Mouse (Mus musculus) megakaryocyte, embryonic 14.5 days (primary cell): Measurements from ENCODE around the gene Eif4ebp2. TPM values are rescaled to one million over a fixed set of nuclear protein-coding genes. Genes with fewer than 3 reads are reported as not detected.
"Not testable (repeated sequence)": the region's sequence is repeated elsewhere in the genome, so short reads cannot be mapped to it uniquely, and the experiment has no call there.

Experiments
- H3K27me3 ChIP-seq: replicated peaks from 2 replicates; pipeline ENCODE3; 2012; ENCODE audit warnings: inconsistent platforms
- H3K36me3 ChIP-seq: replicated peaks from 2 replicates; pipeline ENCODE3; 2012; ENCODE audit warnings: low read length, inconsistent platforms, mixed read lengths
- H3K4me1 ChIP-seq: 2 replicates; pipeline ENCODE4 v1.6.1; 2012; ENCODE audit warnings: inconsistent platforms
- H3K4me3 ChIP-seq: replicated peaks from 2 replicates; pipeline ENCODE3; 2012; ENCODE audit warnings: moderate library complexity, mild to moderate bottlenecking, inconsistent platforms
- H3K9me3 ChIP-seq: 2 replicates; pipeline ENCODE4 v1.6.1; 2012; ENCODE audit warnings: inconsistent platforms
- FLI1 ChIP-seq: IDR thresholded peaks from 2 replicates; pipeline ENCODE4 v1.6.1; 2012; ENCODE audit warnings: low read length, inconsistent platforms, mixed read lengths
- GATA1 ChIP-seq: IDR thresholded peaks from 3 replicates; pipeline ENCODE4 v1.6.1; 2012; ENCODE audit warnings: mixed read lengths, low read length, inconsistent platforms, borderline replicate concordance
- polyA plus RNA-seq: library from polyadenylated mRNA; stranded (reverse); fragments of >175 nt; gene quantifications from 2 replicates; pipeline ENCODE4 v1.2.3, GENCODE M21; 2012; ENCODE audit warnings: low replicate concordance; ENCODE audit not compliant: insufficient read depth

Gene Eif4ebp2
- polyA plus RNA-seq, 1 experiment, result 24.5 TPM

- Histone ChIP-seq H3K9me3 (peaks cover 5% of the 10 kb centered on the region; the same call in 1 of the 2 replicates), H3K4me1 (peaks cover 22% of the 10 kb centered on the region), H3K4me3 (no peak overlapping the region), H3K36me3 (no peaks in the 10 kb centered on the region), H3K27me3 (peaks cover 7% of the 10 kb centered on the region)
- TF ChIP-seq FLI1, result no peak
- TF ChIP-seq GATA1, result no peak
Observed at GRCm38 (mm10) chr10:61466873-61467272, 14.4 kb upstream of the Eif4ebp2 start.

- peaks cover 22% of the 10 kb centered on the region for H3K4me1 ChIP-seq
- peak overlapping the region; percentile 23 for H3K4me3 ChIP-seq
- H3K36me3 ChIP-seq, result no peaks in the 10 kb centered on the region
- TF ChIP-seq GATA1 (no peak), FLI1 (no peak)
- H3K27me3 ChIP-seq, result peaks cover 10% of the 10 kb centered on the region
- H3K9me3 ChIP-seq, result peaks cover 5% of the 10 kb centered on the region; the same call in 1 of the 2 replicates
Observed at GRCm38 (mm10) chr10:61466242-61466641, 13.8 kb upstream of the Eif4ebp2 start.

GRCm38 (mm10) chr10:61465009-61465408 lies 12.5 kb upstream of the Eif4ebp2 start:
- Histone ChIP-seq H3K9me3 (peaks cover 5% of the 10 kb centered on the region; the same call in 1 of the 2 replicates), H3K4me1 (peaks cover 27% of the 10 kb centered on the region), H3K4me3 (no peak overlapping the region), H3K27me3 (peaks cover 10% of the 10 kb centered on the region), H3K36me3 (no peaks in the 10 kb centered on the region)
- TF ChIP-seq FLI1 (no peak), GATA1 (no peak)

GRCm38 (mm10) chr10:61457182-61457581 lies 4.7 kb upstream of the Eif4ebp2 start:
- Histone ChIP-seq H3K27me3 (peaks cover 3% of the 10 kb centered on the region), H3K9me3 (peaks cover 5% of the 10 kb centered on the region; the same call in 1 of the 2 replicates), H3K36me3 (no peaks in the 10 kb centered on the region), H3K4me1 (0 out of 2 replicates have a peak, but pooled peaks cover 4% of the 10 kb centered on the region), H3K4me3 (no peak overlapping the region)
- TF ChIP-seq FLI1 (no peak), GATA1 (no peak)

GRCm38 (mm10) chr10:61453171-61453570 lies 710 bp upstream of the Eif4ebp2 start:
- Histone ChIP-seq H3K4me3 (peak overlapping the region; percentile 76), H3K36me3 (peaks cover 24% of the 10 kb centered on the region), H3K4me1 (peaks cover 33% of the 10 kb centered on the region)
- not testable (repeated sequence) for H3K27me3 ChIP-seq, H3K9me3 ChIP-seq

- H3K27me3 ChIP-seq, result no peaks in the 10 kb centered on the region
- H3K9me3 ChIP-seq, result peaks cover 5% of the 10 kb centered on the region; the same call in 1 of the 2 replicates
- H3K4me3 ChIP-seq, result peak overlapping the region; percentile 100
- TF ChIP-seq FLI1, result no peak
- TF ChIP-seq GATA1, result no peak
- peaks cover 34% of the 10 kb centered on the region for H3K36me3 ChIP-seq
- peaks cover 44% of the 10 kb centered on the region for H3K4me1 ChIP-seq
Observed at GRCm38 (mm10) chr10:61451931-61452617, 387 bp downstream of the Eif4ebp2 start.

GRCm38 (mm10) chr10:61451463-61451930 lies 964 bp downstream of the Eif4ebp2 start:
- H3K4me3 ChIP-seq, result peak overlapping the region; percentile 100
- H3K4me1 ChIP-seq, result peaks cover 50% of the 10 kb centered on the region
- H3K9me3 ChIP-seq, result peaks cover 5% of the 10 kb centered on the region; the same call in 1 of the 2 replicates
- H3K27me3 ChIP-seq, result no peaks in the 10 kb centered on the region
- TF ChIP-seq FLI1 (no peak; the same call in 1 of the 2 replicates), GATA1 (no peak)
- H3K36me3 ChIP-seq, result peaks cover 40% of the 10 kb centered on the region

- Histone ChIP-seq H3K9me3 (no peaks in the 10 kb centered on the region), H3K4me3 (no peak overlapping the region), H3K4me1 (peaks cover 73% of the 10 kb centered on the region), H3K27me3 (no peaks in the 10 kb centered on the region), H3K36me3 (peaks cover 57% of the 10 kb centered on the region)
- no peak for TF ChIP-seq GATA1
Observed at GRCm38 (mm10) chr10:61448834-61449233, 3.6 kb downstream of the Eif4ebp2 start.

- Histone ChIP-seq H3K27me3 (no peaks in the 10 kb centered on the region), H3K4me3 (no peak overlapping the region), H3K36me3 (peaks cover 68% of the 10 kb centered on the region), H3K4me1 (peaks cover 84% of the 10 kb centered on the region), H3K9me3 (no peaks in the 10 kb centered on the region)
- no peak for TF ChIP-seq FLI1
- TF ChIP-seq GATA1, result no peak
Observed at GRCm38 (mm10) chr10:61447581-61448353, 4.7 kb downstream of the Eif4ebp2 start.

GRCm38 (mm10) chr10:61445016-61445415 lies 7.4 kb downstream of the Eif4ebp2 start:
- no peak for TF ChIP-seq FLI1
- peaks cover 86% of the 10 kb centered on the region for H3K36me3 ChIP-seq
- peaks cover 78% of the 10 kb centered on the region for H3K4me1 ChIP-seq
- H3K4me3 ChIP-seq, result no peak overlapping the region
- no peaks in the 10 kb centered on the region for H3K9me3 ChIP-seq
- H3K27me3 ChIP-seq, result no peaks in the 10 kb centered on the region
